Mouse (Mus musculus): Measurements from ENCODE around the gene Mrps30.
"Not testable (repeated sequence)": the region's sequence is repeated elsewhere in the genome, so short reads cannot be mapped to it uniquely, and the experiment has no call there.

The Mrps30 gene

DNA sequence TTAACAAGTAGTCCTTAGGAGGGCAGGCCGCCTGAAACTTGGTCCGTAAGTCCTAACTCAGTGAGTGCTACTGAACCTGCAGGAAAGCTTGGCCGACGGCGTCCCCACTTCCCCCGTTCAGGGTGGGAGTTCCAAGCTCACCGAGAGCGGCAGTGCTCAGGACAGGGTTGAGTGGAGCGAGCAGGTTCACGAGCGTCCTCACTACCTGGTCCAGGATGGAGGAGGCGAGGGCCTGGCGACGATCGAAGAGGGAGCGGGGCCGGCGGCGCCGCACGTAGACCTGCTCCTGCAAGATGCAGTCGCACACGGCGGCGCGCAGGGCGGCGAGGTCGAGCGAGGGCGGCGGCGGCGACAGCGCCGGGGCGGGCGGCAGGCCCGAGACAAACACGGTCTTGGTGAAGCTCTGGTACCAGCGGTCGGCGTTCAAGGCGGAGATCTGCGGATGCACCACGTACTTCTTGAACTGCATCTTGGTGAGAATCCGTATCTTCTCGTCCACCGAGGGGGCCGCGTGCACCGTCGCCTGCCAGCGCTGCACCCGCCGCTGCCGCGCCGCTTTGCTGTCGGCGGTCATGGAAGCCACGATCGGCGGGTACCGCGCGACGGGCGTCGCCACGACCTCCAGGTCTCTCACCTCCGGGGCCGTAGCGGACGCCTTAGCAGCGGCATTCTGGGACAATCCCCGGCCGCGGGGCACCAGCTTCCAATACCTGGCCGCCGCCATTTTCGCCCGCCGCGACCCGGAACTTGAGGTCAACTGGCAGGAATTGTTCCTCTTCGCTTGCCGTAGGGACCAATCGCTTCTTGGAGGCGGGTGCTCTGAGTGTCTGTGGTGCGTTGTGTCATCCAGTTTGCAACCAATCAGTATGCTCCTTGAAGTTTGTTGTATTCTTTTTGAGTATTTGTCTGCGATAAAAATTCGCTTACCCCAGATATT lies at the start of gene Mrps30, which contains the start of gene B430218F22Rik:
Gene Mrps30 (minus strand): TSS at position 742 of the 937 bp plus-strand sequence.
Gene B430218F22Rik (plus strand): TSS at position 120 of the 937 bp plus-strand sequence.
- DNase-seq (ENCODE audit: low spot score), result peak; percentile 96

DNA sequence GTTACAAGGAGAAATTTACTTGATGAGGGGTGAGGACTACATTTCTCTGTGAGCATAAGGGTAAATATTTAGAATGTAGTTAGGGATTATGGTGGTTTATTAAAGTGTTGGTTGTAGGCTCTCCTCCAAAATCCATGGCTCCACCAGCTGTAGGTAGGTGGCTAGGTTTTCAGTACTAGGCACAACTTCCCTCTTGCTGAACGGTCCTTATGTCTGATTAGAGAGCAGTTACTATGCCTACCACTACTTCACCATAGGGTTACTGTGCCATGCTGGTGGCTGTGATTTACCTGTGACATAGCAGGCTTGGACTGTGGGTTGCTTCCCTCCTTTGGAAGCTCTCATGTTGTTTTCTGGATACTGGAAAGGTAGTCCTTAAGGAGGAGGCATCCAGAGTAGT lies 33.8 kb upstream of the Mrps30 start:
- no peak for DNase-seq (ENCODE audit: low spot score)

DNA sequence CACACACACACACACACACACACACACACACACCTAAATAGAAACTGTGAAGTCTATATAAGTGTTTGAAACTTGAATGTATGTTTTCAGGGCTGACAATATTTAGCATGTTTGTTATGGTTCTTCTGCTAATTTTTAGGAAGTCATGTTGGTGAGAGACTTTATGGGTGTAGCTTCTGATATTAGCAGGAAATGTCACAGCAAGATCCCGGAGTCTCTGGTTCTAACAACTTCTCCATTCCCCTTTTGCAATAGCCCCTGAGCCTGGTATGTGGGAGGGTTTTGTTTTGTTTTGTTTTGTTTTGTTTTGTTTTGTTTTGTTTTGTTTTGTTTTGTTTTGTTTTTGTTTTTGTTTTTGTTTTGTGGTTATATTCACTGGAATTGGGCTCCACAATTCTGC lies 33.4 kb upstream of the Mrps30 start:
- no peak for DNase-seq (ENCODE audit: low spot score)

DNA sequence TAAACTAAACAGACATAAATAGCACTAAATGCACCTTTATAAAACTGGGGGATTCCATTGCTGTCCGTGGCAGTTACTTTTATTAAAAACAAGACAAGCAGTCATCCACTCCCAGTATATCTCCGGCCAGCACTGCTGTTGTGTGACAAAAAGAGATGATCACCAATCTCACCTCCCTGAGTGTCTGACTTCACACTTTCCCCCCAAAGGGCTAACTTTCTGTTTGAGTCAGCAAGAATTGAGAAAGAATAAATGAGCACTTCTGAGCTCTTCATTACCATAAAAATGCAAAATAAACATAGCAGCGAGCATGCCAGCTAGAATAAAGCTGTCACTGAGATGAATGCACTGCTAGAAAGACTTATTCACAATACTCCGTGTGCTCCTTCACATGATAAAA lies 31.1 kb upstream of the Mrps30 start:
- DNase-seq (ENCODE audit: low spot score), result no peak

DNA sequence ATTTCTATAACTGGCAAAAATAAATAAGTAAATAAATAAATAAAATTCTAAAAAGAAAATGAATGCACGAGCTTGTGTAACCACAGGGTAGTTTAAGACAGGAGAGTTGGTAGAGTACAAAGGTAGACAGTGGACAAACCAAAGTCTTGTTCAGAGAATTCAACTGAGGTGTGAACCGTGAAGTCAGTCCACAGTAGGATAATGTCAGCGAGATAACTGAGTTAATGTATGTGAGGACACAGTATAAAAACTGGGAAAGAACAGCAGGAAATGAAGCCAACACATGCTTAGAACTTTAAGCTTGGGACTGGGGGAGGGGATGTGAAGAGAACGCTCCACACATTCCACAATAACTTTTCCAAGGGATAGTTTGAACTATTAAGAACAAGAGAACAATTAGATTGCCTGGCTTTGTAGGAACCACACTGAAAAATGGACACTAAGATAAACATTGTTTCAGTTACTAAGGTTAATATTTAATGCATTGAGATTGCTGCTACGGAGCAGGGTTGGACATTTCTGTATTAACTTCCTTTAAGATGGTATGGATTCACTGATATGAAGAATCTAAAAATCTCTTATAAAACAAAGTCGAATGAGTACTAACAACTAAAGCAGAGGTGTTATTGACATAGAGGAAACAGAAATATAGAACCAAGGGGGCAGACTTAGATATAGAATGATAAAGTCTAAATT lies 24.4 kb upstream of the Mrps30 start:
- DNase-seq (ENCODE audit: low spot score), result no peak

- DNase-seq (ENCODE audit: low spot score), result peak; percentile 24
These were observed 16.5 kb upstream of the Mrps30 start for GRCm38 (mm10) chr13:118403544-118403943.

GRCm38 (mm10) chr13:118400340-118400739 lies 13.3 kb upstream of the Mrps30 start:
- no peak for DNase-seq (ENCODE audit: low spot score)

DNA sequence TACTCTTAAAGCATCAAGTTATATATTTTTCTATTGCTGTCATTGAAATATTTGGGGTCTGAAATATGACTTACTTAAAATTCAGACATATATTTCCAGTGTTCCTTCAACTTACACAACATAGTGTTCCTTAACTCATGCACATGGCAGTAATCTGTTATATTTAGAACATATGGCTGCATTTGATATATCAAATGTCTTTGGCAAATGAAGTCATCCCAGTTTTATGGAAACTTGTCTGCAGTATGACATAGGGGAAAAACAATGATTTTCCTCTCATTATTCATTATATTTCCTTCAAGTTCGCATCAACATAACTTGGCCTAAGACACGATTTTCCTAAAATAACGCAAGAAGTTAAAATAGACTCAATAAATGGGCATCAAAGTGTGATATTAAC lies 8.8 kb upstream of the Mrps30 start:
- DNase-seq (ENCODE audit: low spot score), result no peak

DNA sequence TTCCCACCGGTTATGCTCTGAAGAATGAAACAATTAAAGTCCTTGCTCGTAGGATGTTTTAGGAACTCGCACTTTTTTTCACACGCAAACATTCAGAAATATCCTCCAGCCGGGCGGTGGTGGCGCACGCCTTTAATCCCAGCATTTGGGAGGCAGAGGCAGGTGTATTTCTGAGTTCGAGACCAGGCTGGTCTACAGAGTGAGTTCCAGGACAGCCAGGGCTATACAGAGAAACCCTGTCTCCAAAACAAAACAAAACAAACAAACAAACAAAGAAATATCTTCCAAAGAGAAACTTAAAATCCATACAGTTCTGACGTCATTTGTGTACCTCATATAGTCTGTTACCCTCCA lies 373 bp upstream of the Mrps30 start:
- not testable (repeated sequence) for DNase-seq (ENCODE audit: low spot score)

DNA sequence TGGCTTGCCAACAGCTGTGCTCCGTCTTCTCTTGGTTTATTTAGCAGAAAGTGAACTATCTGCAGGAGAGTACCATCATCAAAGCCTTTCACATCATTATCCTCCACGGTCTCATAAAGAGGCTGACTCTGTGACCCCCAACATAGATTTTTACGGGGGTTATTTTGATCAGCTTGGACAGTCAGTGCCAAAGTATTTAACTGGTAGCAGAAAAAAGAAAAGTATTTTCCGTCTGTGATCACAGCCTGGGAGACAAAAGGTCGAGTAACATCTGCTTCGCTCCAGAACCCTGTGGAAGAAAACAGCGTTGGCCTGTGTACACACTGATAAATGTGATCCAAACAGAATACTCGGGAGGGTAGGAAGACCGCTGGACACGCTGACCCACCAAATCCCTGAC lies 6.7 kb downstream of the Mrps30 start:
- DNase-seq (ENCODE audit: low spot score), result peak; percentile 53

GRCm38 (mm10) chr13:118379155-118379554 lies 7.9 kb downstream of the Mrps30 start:
- DNase-seq (ENCODE audit: low spot score), result peak; percentile 38

GRCm38 (mm10) chr13:118372871-118373270 lies 14.2 kb downstream of the Mrps30 start:
- DNase-seq (ENCODE audit: low spot score), result no peak

GRCm38 (mm10) chr13:118365774-118366173 lies 21.3 kb downstream of the Mrps30 start:
- no peak for DNase-seq (ENCODE audit: low spot score)

GRCm38 (mm10) chr13:118363342-118363741 lies 23.7 kb downstream of the Mrps30 start:
- no peak for DNase-seq (ENCODE audit: low spot score)

DNA sequence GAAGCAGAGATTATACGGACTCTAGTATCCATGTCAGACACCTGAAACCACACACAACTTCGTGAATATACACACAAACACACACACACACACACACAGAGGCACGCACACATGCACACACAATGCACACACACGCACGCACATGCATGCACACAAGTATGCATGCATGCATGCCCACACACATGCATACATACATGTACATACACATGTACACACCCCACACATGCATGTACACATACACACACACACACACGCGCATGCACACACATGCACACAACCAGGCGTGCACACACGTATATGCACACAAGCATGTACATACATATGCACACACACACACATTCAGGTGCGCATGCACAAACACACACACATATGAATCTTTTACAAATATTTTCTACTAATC lies 36.2 kb downstream of the Mrps30 start:
- no peak for DNase-seq (ENCODE audit: low spot score)

- no peak for DNase-seq (ENCODE audit: low spot score)
These were observed 36.8 kb downstream of the Mrps30 start for GRCm38 (mm10) chr13:118350257-118350656.
